Mouse (Mus musculus) ovary, adult 18-20 months (tissue): ENCODE data around the gene Fras1.

Source experiments
- DNase-seq: peaks from one replicate; pipeline ENCODE4 v3.0.0; 2022; ENCODE audit warnings: low spot score, mixed read lengths

Fras1 gene

GRCm38 (mm10) chr5:96405139-96405842 is 31.5 kb downstream of the Fras1 start:
- no peak for DNase-seq

DNA sequence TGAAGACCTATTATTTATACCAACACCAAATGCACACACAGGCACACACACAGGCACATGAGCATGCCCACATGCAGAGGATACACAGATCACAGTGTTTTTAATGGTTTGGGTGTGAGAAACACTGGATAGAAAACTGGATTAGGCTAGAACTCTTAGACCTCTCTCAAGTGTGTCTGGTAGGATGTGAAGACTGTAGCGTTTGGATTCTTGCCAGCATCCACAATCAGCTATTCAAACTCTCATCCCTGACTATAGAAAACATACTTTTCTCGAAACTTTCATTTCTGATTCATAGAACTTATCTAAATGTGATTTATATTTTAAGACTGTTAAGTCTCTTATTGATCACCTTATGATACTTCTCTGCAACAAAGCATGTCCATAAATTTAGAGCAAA is 34.5 kb downstream of the Fras1 start:
- DNase-seq = no peak

DNA sequence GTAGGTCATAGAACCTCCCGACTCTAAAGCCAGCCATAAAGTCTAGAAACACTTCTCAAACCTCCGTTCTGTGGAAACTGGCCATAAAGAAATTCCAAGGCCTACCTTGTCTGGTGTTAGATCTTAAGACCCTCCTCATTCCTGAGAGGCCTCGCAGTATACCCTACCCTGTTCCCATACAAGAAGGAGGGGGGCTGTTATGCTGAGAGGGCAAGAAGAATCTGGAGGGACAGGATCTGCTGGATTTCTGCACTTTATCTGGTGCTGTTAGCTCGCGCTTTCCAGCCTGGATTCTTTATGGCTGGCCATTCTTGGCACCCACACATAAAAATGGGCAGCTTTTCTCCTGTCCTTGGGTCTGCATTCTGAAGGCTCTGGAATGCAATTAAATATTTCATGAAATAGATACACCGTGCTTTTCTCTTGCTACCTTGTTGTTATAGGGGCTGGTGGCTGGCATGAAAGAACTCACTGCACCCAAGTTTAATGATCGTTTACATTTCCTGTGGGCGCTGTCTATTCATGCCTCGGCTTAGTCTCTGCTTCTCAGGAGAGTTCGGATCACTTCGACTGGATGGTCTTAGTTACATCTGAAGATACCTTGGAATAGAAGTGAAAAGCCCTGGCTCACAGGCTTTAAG is 39.1 kb downstream of the Fras1 start:
- no peak for DNase-seq

DNA sequence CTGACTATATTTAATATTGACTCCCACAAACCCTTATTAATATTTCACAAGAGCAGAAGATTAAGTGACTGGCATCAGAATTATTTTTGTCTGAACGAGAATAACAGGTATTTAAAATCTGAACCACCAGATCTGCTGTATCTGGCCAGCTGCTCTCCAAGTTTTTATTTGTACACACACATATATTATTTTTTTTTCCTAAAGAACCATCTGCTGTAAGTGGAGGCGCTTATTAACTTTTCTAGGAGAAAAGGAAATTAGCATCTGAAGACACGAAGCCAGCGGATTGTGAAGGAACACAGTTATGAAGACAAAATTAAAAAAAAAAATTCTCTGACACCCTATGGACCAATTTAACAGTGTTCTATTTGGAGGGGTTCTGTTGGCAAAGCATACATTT is 43.4 kb downstream of the Fras1 start:
- no peak for DNase-seq

GRCm38 (mm10) chr5:96421550-96421949 is 47.8 kb downstream of the Fras1 start:
- DNase-seq = no peak

- DNase-seq = no peak
Measured at GRCm38 (mm10) chr5:96422716-96423115, 49.0 kb downstream of the Fras1 start.

DNA sequence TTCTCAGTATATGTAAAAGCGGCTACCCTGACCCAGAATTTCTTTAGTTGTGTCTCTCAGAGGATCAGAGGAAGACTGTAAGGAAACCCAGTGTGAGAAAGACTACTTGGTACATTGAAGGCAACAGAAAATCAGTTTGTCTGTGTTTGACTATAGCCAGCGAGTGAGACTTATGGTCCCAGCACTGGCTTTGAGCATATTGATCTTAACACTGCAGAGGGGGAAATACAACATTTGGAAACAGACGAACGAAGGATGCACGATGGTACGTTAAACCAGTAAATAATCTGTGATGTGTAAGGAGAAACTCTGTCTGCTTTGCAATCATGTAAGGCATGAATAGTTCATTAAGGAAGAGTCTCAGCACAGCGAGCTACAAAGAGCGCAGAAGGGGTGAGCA is 51.6 kb downstream of the Fras1 start:
- no peak for DNase-seq

DNA sequence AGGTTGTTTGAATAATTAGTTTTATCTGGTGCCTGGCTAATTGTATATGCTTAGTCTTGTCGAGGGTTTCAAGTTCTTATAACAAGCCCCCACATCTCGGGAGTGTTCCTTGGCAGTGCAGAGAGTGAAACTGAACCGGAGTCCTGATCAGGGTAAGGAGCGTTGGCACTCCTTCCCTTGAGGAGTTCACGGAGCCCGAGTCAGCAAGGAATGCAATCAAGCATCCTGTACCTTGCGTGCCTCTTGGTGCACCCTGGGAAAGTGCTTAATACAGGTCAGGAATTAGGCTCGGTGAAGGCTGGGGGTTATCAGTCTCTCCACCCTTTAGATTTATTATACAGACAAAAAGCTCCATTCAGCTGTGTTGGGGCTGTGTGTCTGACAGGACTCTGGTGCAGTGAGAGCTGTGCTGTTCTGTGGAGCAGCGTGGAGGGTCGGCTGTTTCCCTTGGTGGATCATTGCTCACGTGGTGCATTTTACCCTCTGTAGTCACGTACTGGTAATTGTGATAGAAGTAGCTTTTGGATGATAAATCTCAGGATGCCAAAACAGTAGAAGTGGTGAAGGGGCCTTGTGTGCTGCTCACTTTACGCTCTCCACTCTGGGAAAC is 55.9 kb downstream of the Fras1 start:
- no peak for DNase-seq

GRCm38 (mm10) chr5:96437870-96438269 is 64.1 kb downstream of the Fras1 start:
- no peak for DNase-seq

DNA sequence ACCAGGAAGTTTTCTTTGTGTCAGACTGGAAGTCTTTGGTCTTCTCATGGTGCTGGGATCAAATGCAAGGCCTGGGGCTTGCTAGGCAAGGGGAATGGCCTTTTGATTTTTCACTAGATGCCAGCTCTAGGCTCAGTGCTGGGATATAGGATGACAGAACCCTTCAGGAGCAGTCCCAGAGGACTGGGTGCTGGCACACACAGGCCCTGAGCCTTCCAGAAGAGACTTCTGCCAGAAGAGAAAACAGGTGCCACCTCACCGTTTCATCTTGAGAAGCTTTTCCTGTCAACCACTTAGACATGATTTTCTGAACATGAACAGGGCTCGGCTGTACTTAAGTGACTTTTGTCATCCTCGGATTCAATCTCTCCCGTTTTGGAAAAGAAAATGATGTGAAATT is 66.1 kb downstream of the Fras1 start:
- no peak for DNase-seq

DNA sequence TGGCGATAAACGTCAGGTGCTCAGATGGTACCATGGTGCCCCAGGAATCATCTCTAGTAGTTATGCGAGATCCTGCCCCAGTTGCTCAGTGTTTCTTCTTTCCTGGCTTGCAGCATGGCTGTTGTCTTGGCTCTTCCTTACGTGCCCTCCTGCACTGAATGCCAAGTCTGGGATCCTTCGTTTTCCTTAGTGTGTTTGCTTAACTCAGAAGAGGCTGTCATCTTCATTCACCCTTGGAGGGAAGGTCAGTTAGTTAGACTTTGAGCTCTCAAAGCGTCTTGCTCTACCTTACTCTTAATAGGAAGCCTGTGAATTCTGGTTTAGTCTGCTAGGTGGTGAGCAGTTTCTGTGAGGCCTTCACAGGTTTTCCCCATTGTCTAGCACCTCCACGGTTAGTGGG is 73.7 kb downstream of the Fras1 start:
- DNase-seq = no peak

DNA sequence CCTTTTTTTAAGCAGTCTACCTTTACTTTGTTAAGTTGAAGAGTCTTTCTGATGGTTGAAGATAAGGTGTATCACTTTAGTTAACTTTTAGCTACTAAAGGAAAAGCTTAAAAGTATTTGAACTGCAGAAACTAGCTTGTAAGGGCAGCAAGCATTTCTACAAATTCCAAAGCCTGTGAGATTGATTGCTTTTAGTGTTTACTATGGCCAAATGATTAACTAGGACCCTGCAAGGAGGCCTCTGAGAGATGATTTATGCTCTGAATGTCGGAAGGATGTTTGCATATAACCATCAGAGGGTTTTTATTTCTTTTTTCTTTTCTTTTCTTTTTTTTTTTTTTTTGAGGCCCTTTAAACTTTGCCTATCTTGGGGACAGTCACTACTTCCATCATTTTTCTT is 78.3 kb downstream of the Fras1 start:
- no peak for DNase-seq

GRCm38 (mm10) chr5:96453386-96453785 is 79.6 kb downstream of the Fras1 start:
- DNase-seq = no peak

DNA sequence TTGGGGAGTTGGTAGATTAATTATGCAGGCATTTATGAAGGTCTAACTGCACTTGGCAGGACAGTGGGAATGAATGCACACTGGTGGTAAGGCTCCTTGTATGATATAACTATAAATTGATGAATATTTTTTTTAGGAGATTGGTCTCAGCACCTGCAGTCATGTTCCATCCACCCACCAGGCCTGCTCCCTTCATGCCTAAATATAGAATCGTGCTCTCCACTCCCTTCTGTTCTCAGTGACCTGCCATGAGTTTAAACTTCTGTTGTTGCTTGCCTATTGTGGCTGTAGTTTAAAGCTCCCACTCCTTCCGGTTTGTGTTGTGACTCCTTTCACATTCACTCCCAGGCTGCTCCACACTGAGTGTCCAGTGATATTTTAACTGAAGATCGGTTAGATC is 80.7 kb downstream of the Fras1 start:
- DNase-seq = no peak

DNA sequence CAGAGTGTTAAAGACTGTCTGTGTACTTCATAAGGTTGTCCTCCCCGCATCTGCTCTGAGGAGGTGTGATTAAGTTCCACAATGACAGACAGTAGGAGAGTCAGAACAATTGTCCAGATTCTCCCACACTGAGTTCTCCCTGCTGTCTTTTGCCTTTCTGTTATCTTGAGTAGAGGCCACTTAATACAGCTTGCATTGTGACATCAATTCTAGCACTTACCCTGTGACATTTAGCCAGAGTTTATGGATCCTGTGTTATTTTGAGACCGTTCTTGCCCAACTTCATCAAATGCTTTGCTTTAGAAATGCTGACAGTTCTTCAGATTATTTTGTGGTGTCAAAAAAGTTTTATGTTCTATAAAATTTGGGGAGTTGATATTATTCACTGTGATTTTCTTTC is 81.5 kb downstream of the Fras1 start:
- no peak for DNase-seq

- DNase-seq = no peak
Measured at GRCm38 (mm10) chr5:96457436-96457958, 83.7 kb downstream of the Fras1 start.

GRCm38 (mm10) chr5:96459605-96460004 is 85.8 kb downstream of the Fras1 start:
- no peak for DNase-seq

GRCm38 (mm10) chr5:96462197-96462596 is 88.4 kb downstream of the Fras1 start:
- no peak for DNase-seq

- DNase-seq = no peak
Measured at GRCm38 (mm10) chr5:96466461-96466860, 92.7 kb downstream of the Fras1 start.

DNA sequence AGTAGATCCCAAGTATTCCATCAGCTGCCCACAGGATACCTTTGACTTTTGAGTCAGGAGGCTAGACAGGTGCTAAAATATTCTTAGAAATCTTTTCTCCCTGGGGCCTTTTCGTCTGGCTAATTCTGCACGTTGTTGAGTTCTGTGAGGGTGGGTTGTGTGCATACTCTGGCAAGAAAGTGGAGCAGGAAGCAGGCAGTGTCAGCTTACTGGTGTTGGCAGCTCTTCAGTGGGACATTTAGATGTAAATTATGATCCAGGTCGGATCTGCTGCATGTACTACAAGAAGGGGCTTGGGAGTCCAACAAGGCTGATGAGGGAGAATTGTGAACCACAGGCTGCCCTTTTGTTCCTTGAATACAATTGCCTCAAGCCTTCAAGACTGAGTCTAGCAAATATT is 98.2 kb downstream of the Fras1 start:
- DNase-seq = no peak

- DNase-seq = peak; percentile 2
Measured at GRCm38 (mm10) chr5:96475488-96475887, 101.7 kb downstream of the Fras1 start.

GRCm38 (mm10) chr5:96479003-96479402 is 105.2 kb downstream of the Fras1 start:
- no peak for DNase-seq

GRCm38 (mm10) chr5:96481159-96481558 is 107.4 kb downstream of the Fras1 start:
- DNase-seq = no peak
